Mouse (Mus musculus): Measurements from ENCODE around the gene Lepr. TPM values are rescaled to one million over a fixed set of nuclear protein-coding genes. Genes with fewer than 3 reads are reported as not detected.

Lepr gene
- 1.5 and 2.2 TPM in 2 replicates for polyA plus RNA-seq (2012; rRNA removed)

GRCm38 (mm10) chr4:101717367-101718121 lies at the start of gene Lepr:
Gene Lepr, plus strand, starts transcription at chr4:101717404.
- DNase-seq (ENCODE audit: extremely low spot score in 1 of 2, low spot score in 1 of 2) = no peak

- no peak for DNase-seq (ENCODE audit: extremely low spot score in 1 of 2, low spot score in 1 of 2)
Measured at GRCm38 (mm10) chr4:101669161-101669560, 48.0 kb upstream of the Lepr start.

DNA sequence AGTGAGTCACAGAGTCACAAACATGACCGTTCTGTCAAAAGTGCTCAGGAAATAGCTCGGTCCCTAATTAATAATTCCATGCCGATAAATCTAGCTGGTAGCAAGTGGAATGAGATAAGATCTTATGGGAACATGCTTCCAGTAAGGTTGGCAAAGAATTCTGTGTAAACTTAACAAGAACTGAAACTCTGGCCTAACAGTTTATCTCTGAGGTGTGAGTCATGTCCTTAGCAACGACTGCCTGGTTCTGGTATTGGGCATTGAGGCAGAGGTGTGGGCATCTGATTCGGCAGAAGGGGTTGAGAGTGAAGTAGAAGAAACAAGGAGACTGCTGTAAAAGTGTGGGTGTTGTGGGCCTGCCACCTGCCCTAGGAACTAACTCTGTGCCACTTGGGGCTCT lies 47.4 kb upstream of the Lepr start:
- no peak for DNase-seq (ENCODE audit: extremely low spot score in 1 of 2, low spot score in 1 of 2)

DNA sequence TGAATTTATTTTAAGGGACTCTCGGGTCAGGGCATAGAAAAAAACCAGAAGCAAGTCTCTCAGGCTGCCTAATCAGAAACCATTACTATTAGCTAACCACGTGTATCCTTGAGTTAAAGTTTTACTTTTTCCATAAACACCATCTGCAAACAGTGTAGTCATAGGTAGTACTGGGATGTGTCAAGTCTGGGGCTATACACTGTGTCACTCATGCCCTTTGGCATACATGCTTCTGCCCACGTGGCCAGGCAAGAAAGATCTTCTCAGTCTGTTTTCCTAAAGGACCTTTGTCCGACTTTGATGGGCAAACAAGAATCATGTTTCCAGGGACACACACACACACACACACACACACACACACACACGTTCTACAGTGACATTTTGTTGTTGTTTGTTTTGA lies 42.4 kb upstream of the Lepr start:
- no peak for DNase-seq (ENCODE audit: extremely low spot score in 1 of 2, low spot score in 1 of 2)

DNA sequence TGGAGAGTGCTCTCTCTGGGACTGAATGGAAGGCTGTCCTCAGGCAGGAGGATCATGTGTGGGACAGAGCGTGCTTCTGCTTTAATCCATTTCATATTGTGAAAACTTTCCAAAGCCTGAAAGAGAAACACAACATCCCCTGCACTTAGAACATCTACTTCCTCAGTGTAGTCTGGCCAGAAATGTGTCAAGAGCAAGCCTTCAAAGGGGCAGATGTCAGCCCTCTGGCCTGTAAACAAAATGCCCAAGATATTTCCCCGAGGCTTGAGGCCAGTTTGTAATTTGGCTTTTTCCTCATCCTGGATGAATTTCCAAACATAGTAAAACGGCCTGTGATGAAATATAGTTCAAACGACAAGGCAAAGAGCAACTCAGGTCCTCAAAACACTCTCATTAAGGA lies 41.5 kb upstream of the Lepr start:
- DNase-seq (ENCODE audit: extremely low spot score in 1 of 2, low spot score in 1 of 2) = no peak

DNA sequence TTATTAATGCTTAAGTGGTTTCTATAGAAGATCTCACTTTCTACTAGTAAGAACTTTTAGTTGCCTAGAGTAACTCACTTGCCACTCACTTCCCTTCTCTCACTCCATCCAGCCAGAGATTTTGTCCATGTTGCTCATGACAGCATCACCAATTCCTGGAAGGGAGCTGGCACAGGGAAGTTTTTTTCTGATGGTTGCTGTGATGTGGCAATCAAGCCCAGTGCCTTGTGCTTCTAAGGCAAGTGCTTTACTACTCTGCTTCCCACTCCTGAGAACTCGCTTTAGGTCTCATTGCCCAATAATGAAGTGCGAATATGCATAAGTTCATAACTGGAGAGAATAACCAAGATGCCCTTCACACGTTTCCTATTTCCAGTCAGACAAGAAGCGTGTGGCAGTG lies 34.6 kb upstream of the Lepr start:
- no peak for DNase-seq (ENCODE audit: extremely low spot score in 1 of 2, low spot score in 1 of 2)

DNA sequence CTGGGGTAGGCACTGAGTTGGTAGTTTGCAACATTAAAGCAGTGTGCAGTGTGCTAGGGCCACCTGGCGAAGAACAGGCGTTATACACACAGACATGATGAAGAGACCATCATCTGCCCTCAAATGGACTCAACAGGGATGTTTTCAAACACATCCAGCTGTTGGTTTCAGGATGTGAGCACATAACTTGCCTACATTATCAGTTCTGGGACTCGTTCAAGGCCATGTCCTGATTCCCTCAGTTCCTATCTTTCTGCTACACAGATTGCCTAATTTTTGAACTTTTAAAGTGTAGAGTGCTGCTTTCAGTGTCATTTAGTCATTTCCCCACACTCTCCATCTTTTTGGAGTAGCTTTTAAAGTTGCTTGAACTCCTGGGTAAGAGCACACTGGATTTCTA lies 34.1 kb upstream of the Lepr start:
- no peak for DNase-seq (ENCODE audit: extremely low spot score in 1 of 2, low spot score in 1 of 2)

DNA sequence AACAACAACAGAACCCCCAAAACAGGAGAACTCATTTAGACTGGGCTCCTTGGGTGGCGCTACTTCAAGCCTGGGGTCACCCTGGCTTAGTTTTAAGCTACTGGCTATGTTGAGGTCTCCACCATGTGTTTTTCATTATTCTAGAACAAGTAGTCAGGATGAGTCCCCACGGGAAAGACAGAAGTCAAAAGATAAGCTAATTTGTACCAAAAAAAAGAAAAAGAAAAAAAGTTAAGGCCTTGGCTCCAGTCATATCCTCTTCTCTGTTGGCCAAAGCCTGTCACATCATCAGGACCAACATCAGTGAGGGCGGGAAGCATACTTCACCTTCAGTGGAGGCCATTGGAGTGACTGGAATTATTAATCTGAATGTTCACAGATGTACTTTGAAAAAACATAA lies 32.4 kb upstream of the Lepr start:
- DNase-seq (ENCODE audit: extremely low spot score in 1 of 2, low spot score in 1 of 2) = no peak

DNA sequence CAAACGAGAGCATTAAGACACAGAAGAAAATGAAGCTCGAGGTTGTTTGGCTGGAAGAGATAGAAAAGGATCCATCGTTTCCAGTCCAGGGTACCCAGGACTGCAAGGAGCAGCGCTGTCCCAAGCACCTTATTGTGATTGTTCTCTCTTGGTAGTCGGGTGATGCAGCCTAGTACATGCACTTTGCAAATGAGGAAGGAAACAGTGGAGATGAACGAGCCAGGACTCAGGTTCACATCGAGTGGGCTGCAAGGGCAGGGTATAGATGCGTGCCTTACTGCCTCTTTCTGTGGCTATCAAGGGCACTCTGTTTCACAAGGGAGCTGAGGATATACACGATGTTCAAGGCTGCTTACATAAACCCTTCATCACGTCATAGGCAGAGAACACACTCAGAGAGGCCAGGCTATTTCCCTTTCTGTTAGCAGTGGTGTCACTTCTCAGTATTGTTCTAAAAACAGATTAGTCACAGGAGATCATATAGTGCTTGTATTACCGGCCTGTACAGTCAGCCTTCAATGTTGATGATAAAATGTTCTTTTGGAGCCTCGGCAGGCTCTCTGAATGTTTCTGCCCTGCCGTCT lies 30.9 kb upstream of the Lepr start:
- no peak for DNase-seq (ENCODE audit: extremely low spot score in 1 of 2, low spot score in 1 of 2)

- DNase-seq (ENCODE audit: extremely low spot score in 1 of 2, low spot score in 1 of 2) = no peak
Measured at GRCm38 (mm10) chr4:101689241-101689640, 28.0 kb upstream of the Lepr start.

DNA sequence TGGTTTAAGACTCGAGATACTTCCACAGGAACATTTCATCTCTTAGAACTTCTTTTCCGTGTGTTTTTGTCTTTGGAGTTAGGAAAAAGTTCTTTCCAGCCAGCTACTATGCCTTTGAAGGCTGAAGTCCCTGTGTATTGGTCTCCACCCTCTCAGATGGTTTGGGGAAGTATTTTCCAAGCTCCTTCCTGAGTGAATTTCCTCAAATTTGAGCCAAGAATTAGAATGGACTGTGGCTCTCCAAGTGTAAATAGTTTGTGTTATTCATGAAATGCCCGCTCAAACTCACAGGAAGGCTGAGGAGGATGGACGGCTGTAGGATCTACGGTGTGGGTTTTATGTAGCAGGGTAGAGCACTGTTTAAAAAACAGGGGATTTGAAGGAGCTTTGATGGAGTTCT lies 27.6 kb upstream of the Lepr start:
- no peak for DNase-seq (ENCODE audit: extremely low spot score in 1 of 2, low spot score in 1 of 2)

GRCm38 (mm10) chr4:101692892-101693291 lies 24.3 kb upstream of the Lepr start:
- peak; percentile 28 to 56 for DNase-seq (ENCODE audit: extremely low spot score in 1 of 2, low spot score in 1 of 2)

DNA sequence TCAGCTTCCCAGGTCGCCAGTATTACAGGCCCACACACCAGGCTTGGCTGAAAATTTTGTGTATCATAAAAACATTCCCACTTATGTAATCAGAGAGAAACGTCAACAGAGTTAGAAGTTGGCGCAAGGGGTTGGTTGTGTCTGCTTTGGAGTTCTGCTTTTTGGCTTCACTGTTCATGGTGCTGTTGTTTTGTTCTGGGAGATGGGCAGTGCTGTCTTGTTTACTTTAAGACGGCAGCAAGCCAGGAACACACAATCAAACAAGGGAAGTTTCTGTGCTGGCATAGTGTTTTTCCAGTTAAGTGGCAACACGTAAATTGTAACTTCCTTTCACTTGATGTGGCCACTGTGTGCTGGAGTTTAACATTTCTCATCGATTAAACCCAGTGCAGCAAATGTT lies 22.7 kb upstream of the Lepr start:
- DNase-seq (ENCODE audit: extremely low spot score in 1 of 2, low spot score in 1 of 2) = no peak

GRCm38 (mm10) chr4:101697236-101697635 lies 20.0 kb upstream of the Lepr start:
- DNase-seq (ENCODE audit: extremely low spot score in 1 of 2, low spot score in 1 of 2) = peak in 1 of 2 experiments; percentile 13

- DNase-seq (ENCODE audit: extremely low spot score in 1 of 2, low spot score in 1 of 2) = no peak
Measured at GRCm38 (mm10) chr4:101699423-101699822, 17.8 kb upstream of the Lepr start.

DNA sequence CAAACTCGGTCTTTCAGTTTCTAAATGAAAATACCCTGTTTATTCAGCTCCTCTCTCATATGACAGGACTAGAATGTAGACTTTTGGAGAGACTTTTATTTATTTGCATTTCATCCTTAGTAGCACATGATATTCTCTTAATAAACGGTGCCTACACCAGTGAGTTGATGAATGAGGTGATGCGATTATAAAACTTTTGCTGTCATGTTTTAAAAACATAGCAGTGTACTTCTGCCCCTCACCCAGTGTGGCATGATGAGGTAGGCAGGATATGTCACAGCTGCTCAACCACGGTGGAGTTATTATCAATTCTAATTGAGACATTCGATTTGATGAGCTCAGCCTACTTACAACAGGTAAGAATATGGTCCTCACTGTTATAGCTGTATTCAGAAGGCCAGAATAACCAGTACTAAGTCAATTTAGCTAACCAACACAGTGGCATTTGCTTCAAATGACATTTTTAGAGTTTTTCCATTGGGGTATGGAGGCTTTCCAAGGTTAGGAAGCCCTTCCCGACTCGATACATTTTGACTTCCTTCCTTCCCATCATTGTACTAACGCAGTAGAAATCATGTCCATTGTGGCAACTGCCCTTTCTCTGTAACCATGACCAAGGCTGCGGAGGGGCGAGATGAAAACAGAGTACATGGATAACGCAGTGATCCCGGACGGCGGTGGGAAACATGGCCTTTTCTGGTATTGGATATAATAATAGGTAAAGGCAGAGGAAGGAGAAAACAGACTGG lies 16.1 kb upstream of the Lepr start:
- DNase-seq (ENCODE audit: extremely low spot score in 1 of 2, low spot score in 1 of 2) = no peak

GRCm38 (mm10) chr4:101705325-101705724 lies 11.9 kb upstream of the Lepr start:
- DNase-seq (ENCODE audit: extremely low spot score in 1 of 2, low spot score in 1 of 2) = no peak

- no peak for DNase-seq (ENCODE audit: extremely low spot score in 1 of 2, low spot score in 1 of 2)
Measured at GRCm38 (mm10) chr4:101707234-101707633, 10.0 kb upstream of the Lepr start.

GRCm38 (mm10) chr4:101707953-101708352 lies 9.3 kb upstream of the Lepr start:
- no peak for DNase-seq (ENCODE audit: extremely low spot score in 1 of 2, low spot score in 1 of 2)

- DNase-seq (ENCODE audit: extremely low spot score in 1 of 2, low spot score in 1 of 2) = no peak
Measured at GRCm38 (mm10) chr4:101710361-101710760, 6.8 kb upstream of the Lepr start.

GRCm38 (mm10) chr4:101711100-101711499 lies 6.1 kb upstream of the Lepr start:
- DNase-seq (ENCODE audit: extremely low spot score in 1 of 2, low spot score in 1 of 2) = no peak

GRCm38 (mm10) chr4:101712563-101712962 lies 4.6 kb upstream of the Lepr start:
- no peak for DNase-seq (ENCODE audit: extremely low spot score in 1 of 2, low spot score in 1 of 2)
